Mouse (Mus musculus): ENCODE measurements around the gene Med15. TPM values are rescaled to one million over a fixed set of nuclear protein-coding genes. Genes with fewer than 3 reads are reported as not detected.

Med15 gene
- 23.0 and 24.0 TPM in 2 replicates for polyA plus RNA-seq (2015; fragmentation: Nextera tagmentation; extraction: Ambion mirVana)

GRCm38 (mm10) chr16:17732841-17733340, at the start of gene Med15:
Med15 (minus strand) TSS chr16:17732891.
- Histone ChIP-seq H3K9me3 (ENCODE audit: low read length) (no peaks in the 10 kb centered on the region), H3K4me1 (ENCODE audit: insufficient read depth, low read depth, low read length) (no peaks in the 10 kb centered on the region), H3K27me3 (replicated peaks; ENCODE audit: insufficient read depth, low read length) (no peaks in the 10 kb centered on the region), H3K27ac (ENCODE audit: low read length) (no peak within 1 kb of the TSS), H3K36me3 (ENCODE audit: insufficient read depth, low read length) (no peaks in the 10 kb centered on the region), H3K4me2 (replicated peaks; ENCODE audit: low read depth, low read length) (no peak within 1 kb of the TSS), H3K9ac (replicated peaks; ENCODE audit: low read depth) (no peak within 1 kb of the TSS), H3K4me3 (ENCODE audit: low read depth, low read length) (no peak within 1 kb of the TSS)
- TF ChIP-seq EP300 (IDR thresholded peaks at IDR 0.05) = no peak
- TF ChIP-seq CTCF (IDR thresholded peaks at IDR 0.05) = no peak
- WGBS = 20% methylated on average over 3 of the region's 3 CpGs
- ATAC-seq (no peak), DNase-seq (ENCODE audit: low spot score) (peak; percentile 25)

- ATAC-seq = no peak
- H3K27me3 ChIP-seq (replicated peaks; ENCODE audit: insufficient read depth, low read length) = no peaks in the 10 kb centered on the region
- no peaks in the 10 kb centered on the region for H3K9me3 ChIP-seq (ENCODE audit: low read length)
Observed at GRCm38 (mm10) chr16:17779692-17780091, 47.0 kb upstream of the Med15 start.

DNA sequence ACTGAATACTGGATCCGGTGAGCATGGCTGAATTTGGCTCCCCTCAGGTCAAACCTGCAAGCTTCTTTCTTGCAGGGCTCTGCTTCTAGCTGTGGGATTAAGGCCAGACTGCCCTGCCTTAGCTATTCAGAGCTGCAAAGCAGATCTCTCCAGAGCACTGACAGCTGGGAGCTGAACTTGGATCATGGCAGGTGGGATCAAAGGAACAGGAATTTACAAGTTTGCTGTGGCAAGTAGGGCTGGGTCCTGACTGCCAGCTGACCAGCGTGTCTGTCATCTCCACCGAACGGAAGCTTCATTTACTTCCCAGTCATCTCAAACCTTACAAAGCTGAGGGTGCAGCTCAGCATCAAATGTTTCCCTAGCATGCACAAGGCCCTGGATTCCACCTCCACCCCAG, 45.5 kb upstream of the Med15 start:
- TF ChIP-seq CTCF (IDR thresholded peaks at IDR 0.05) = no peak
- no peak for TF ChIP-seq EP300 (IDR thresholded peaks at IDR 0.05)
- 77% methylated on average over 4 of the region's 4 CpGs for WGBS
- no peak overlapping the region for H3K4me3 ChIP-seq (ENCODE audit: low read depth, low read length)
- H3K4me1 ChIP-seq (ENCODE audit: insufficient read depth, low read depth, low read length) = no peaks in the 10 kb centered on the region
- H3K36me3 ChIP-seq (ENCODE audit: insufficient read depth, low read length) = peaks cover 8% of the 10 kb centered on the region; the same call in 1 of the 2 replicates
- DNase-seq (ENCODE audit: low spot score) = no peak
- H3K27me3 ChIP-seq (replicated peaks; ENCODE audit: insufficient read depth, low read length) = no peaks in the 10 kb centered on the region
- no peak overlapping the region for H3K9ac ChIP-seq (replicated peaks; ENCODE audit: low read depth)
- no peak overlapping the region for H3K4me2 ChIP-seq (replicated peaks; ENCODE audit: low read depth, low read length)
- no peak overlapping the region for H3K27ac ChIP-seq (ENCODE audit: low read length)
- no peaks in the 10 kb centered on the region for H3K9me3 ChIP-seq (ENCODE audit: low read length)
- no peak for ATAC-seq

More at GRCm38 (mm10) chr16:17779692-17780091, 47.0 kb upstream of the Med15 start:
- WGBS = 70% methylated on average over 1 of the region's 1 CpGs
- H3K4me3 ChIP-seq (ENCODE audit: low read depth, low read length) = no peak overlapping the region
- DNase-seq (ENCODE audit: low spot score) = no peak
- H3K4me1 ChIP-seq (ENCODE audit: insufficient read depth, low read depth, low read length) = no peaks in the 10 kb centered on the region
- no peak overlapping the region for H3K27ac ChIP-seq (ENCODE audit: low read length)
- H3K9ac ChIP-seq (replicated peaks; ENCODE audit: low read depth) = no peak overlapping the region
- no peak overlapping the region for H3K4me2 ChIP-seq (replicated peaks; ENCODE audit: low read depth, low read length)
- peaks cover 11% of the 10 kb centered on the region; the same call in 1 of the 2 replicates for H3K36me3 ChIP-seq (ENCODE audit: insufficient read depth, low read length)
- TF ChIP-seq CTCF (IDR thresholded peaks at IDR 0.05) = no peak

- Histone ChIP-seq H3K4me2 (replicated peaks; ENCODE audit: low read depth, low read length) (no peak overlapping the region), H3K9ac (replicated peaks; ENCODE audit: low read depth) (no peak overlapping the region), H3K36me3 (ENCODE audit: insufficient read depth, low read length) (peaks cover 14% of the 10 kb centered on the region; the same call in 1 of the 2 replicates), H3K9me3 (ENCODE audit: low read length) (no peaks in the 10 kb centered on the region), H3K4me3 (ENCODE audit: low read depth, low read length) (no peak overlapping the region), H3K27me3 (replicated peaks; ENCODE audit: insufficient read depth, low read length) (no peaks in the 10 kb centered on the region), H3K4me1 (ENCODE audit: insufficient read depth, low read depth, low read length) (no peaks in the 10 kb centered on the region), H3K27ac (ENCODE audit: low read length) (no peak overlapping the region)
- DNase-seq (ENCODE audit: low spot score) = peak; percentile 23
- WGBS = 64% methylated on average over 11 of the region's 11 CpGs
- TF ChIP-seq EP300 (IDR thresholded peaks at IDR 0.05) (no peak), CTCF (IDR thresholded peaks at IDR 0.05) (peak; percentile 76)
- no peak for ATAC-seq
Observed at GRCm38 (mm10) chr16:17776828-17777227, 44.1 kb upstream of the Med15 start.

GRCm38 (mm10) chr16:17771117-17771865, 38.6 kb upstream of the Med15 start:
- no peaks in the 10 kb centered on the region for H3K9me3 ChIP-seq (ENCODE audit: low read length)
- no peak overlapping the region for H3K4me3 ChIP-seq (ENCODE audit: low read depth, low read length)
- TF ChIP-seq CTCF (IDR thresholded peaks at IDR 0.05) (peak; percentile 66), EP300 (IDR thresholded peaks at IDR 0.05) (no peak)
- no peak overlapping the region for H3K9ac ChIP-seq (replicated peaks; ENCODE audit: low read depth)
- ATAC-seq (no peak), DNase-seq (ENCODE audit: low spot score) (peak; percentile 29)
- H3K27me3 ChIP-seq (replicated peaks; ENCODE audit: insufficient read depth, low read length) = no peaks in the 10 kb centered on the region
- no peaks in the 10 kb centered on the region for H3K4me1 ChIP-seq (ENCODE audit: insufficient read depth, low read depth, low read length)
- H3K4me2 ChIP-seq (replicated peaks; ENCODE audit: low read depth, low read length) = no peak overlapping the region
- peaks cover 5% of the 10 kb centered on the region; the same call in 1 of the 2 replicates for H3K36me3 ChIP-seq (ENCODE audit: insufficient read depth, low read length)
- H3K27ac ChIP-seq (ENCODE audit: low read length) = no peak overlapping the region
- 62% methylated on average over 4 of the region's 4 CpGs for WGBS

- Histone ChIP-seq H3K4me1 (ENCODE audit: insufficient read depth, low read depth, low read length) (no peaks in the 10 kb centered on the region), H3K4me3 (ENCODE audit: low read depth, low read length) (no peak overlapping the region), H3K36me3 (ENCODE audit: insufficient read depth, low read length) (peaks cover 5% of the 10 kb centered on the region; the same call in 1 of the 2 replicates), H3K27me3 (replicated peaks; ENCODE audit: insufficient read depth, low read length) (no peaks in the 10 kb centered on the region), H3K9ac (replicated peaks; ENCODE audit: low read depth) (no peak overlapping the region), H3K4me2 (replicated peaks; ENCODE audit: low read depth, low read length) (no peak overlapping the region), H3K9me3 (ENCODE audit: low read length) (no peaks in the 10 kb centered on the region), H3K27ac (ENCODE audit: low read length) (no peak overlapping the region)
- ATAC-seq (no peak), DNase-seq (ENCODE audit: low spot score) (no peak)
- no peak for TF ChIP-seq EP300 (IDR thresholded peaks at IDR 0.05)
- WGBS = 75% methylated on average over 7 of the region's 7 CpGs
Observed at GRCm38 (mm10) chr16:17768834-17769233, 36.1 kb upstream of the Med15 start.
